20 mouse cellular contexts compared by ENCODE assay signal in the genomic region with DNA sequence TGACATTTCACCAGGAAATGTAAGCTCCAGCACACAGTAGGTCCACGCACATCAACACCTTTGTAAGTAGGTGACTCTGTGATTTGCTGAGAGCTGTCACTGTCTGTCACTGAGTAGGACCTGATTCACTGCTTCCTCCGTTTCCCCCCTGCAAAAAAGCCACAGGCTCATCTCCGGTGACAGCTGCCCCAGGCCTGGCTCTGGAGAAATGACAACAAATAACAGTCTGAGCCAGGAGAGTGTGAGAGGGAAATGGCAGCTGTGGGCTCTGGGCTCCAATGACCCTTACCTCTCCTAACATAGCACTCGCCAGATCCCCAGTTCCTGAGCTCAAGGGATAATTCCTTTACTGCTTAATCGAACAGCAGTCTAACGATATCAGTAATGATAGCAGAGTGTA.
A peak's percentile ranks its signal among the peaks of the same experiment; 100 is the strongest.
DNase-seq lines count a peak whose midpoint lies in the region; ATAC-seq and TF ChIP-seq lines count a peak whose summit lies in the region.
"Had no signal": no experiment of that assay in that cellular context is flagged by ENCODE, and none has a peak within 500 bp of the region (broad histone marks: within the 10 kb centered on the region; RNA-seq: fewer than 3 reads in every experiment).

No protein-coding gene starts in this region.

- H3K36me3 ChIP-seq in C2C12 (ENCODE audit: control insufficient read depth, insufficient read depth) (no peaks in the 10 kb centered on the region), MEL (ENCODE audit: control insufficient read depth in 1 of 2, insufficient read depth in 2 of 2, low read length in 2 of 2) (no peaks in the 10 kb centered on the region)
- H3K36me3 ChIP-seq in kidney, embryonic 14.5 days (ENCODE audit: control insufficient read depth, insufficient read depth, low read length), result no peaks in the 10 kb centered on the region
- H3K36me3 ChIP-seq: forebrain, embryonic 12.5 days; G1E; heart, embryonic 12.5 days; hindbrain, embryonic 15.5 days had no signal

- 64% methylated on average over 6 of the region's 6 CpGs for WGBS in kidney, embryonic 14.5 days

- no peaks in the 10 kb centered on the region for H3K27me3 ChIP-seq in C2C12 (ENCODE audit: control insufficient read depth, insufficient read depth, insufficient read length)
- H3K27me3 ChIP-seq in MEL (ENCODE audit: control insufficient read depth in 1 of 2, insufficient read depth in 2 of 2, low read length in 2 of 2), result no peaks in the 10 kb centered on the region
- no peaks in the 10 kb centered on the region for H3K27me3 ChIP-seq in kidney, embryonic 14.5 days (ENCODE audit: control insufficient read depth, insufficient read depth, low read length)
- H3K27me3 ChIP-seq: embryonic facial prominence, embryonic 12.5 days; forebrain, embryonic 12.5 days; heart, embryonic 12.5 days; hindbrain, embryonic 15.5 days had no signal

- TF ChIP-seq RAD21 in MEL (IDR thresholded peaks at IDR 0.05; ENCODE audit: low read depth, low read length), result no peak

- no peak for DNase-seq in layer of hippocampus, adult 2 months (ENCODE audit: low spot score in 2 of 2)
- no peak for DNase-seq in layer of hippocampus, adult 8-10 months (ENCODE audit: low spot score in 2 of 2)
- DNase-seq in 416B (ENCODE audit: low read depth) (peak; percentile 41), MEL (ENCODE audit: low read depth, low spot score) (no peak)
- DNase-seq in urinary bladder, adult 2 months (ENCODE audit: low spot score), result no peak
- DNase-seq: adrenal gland, postnatal 10 days; B cell, adult 2 months; cerebellum, adult 11-12 months; cerebellum, adult 9-10 months; embryo, embryonic 11 days; gastrocnemius, postnatal 25 days had no signal

- TF ChIP-seq CTCF in layer of hippocampus, adult 2 months (conservative IDR thresholded peaks at IDR 0.05), result no peak
- TF ChIP-seq CTCF in C2C12 (IDR thresholded peaks at IDR 0.05; ENCODE audit: control insufficient read depth, insufficient read depth, insufficient read length), result no peak
- no peak for TF ChIP-seq CTCF in MEL (IDR thresholded peaks at IDR 0.05 in 2 of 3, conservative IDR thresholded peaks at IDR 0.05 in 1 of 3; ENCODE audit: control insufficient read depth in 1 of 3, insufficient read depth in 1 of 3, low read depth in 2 of 3, low read length in 3 of 3, poor library complexity in 1 of 3, severe bottlenecking in 1 of 3)

- H3K79me3 ChIP-seq in C2C12 (ENCODE audit: low read depth), result no peaks in the 10 kb centered on the region

- TF ChIP-seq POLR2A in MEL (IDR thresholded peaks at IDR 0.05; ENCODE audit: control insufficient read depth in 1 of 2, insufficient read depth in 1 of 2, low read depth in 1 of 2, low read length in 2 of 2, poor library complexity in 1 of 2), result no peak

- no peak overlapping the region for H3K4me2 ChIP-seq in kidney, embryonic 14.5 days (replicated peaks; ENCODE audit: low read depth, low read length)
- H3K4me2 ChIP-seq: embryonic facial prominence, embryonic 12.5 days; forebrain, embryonic 12.5 days; heart, embryonic 12.5 days; hindbrain, embryonic 15.5 days had no signal

- H3K79me2 ChIP-seq in C2C12 (ENCODE audit: control insufficient read depth, insufficient read depth) (no peaks in the 10 kb centered on the region), MEL (ENCODE audit: control insufficient read depth, insufficient read depth, low read length, poor library complexity) (no peaks in the 10 kb centered on the region)

- H3K9me3 ChIP-seq in MEL (replicated peaks; ENCODE audit: insufficient read depth, low read length), result no peaks in the 10 kb centered on the region
- no peaks in the 10 kb centered on the region for H3K9me3 ChIP-seq in kidney, embryonic 14.5 days (ENCODE audit: control insufficient read depth, low read length)
- H3K9me3 ChIP-seq: embryonic facial prominence, embryonic 12.5 days; forebrain, embryonic 12.5 days; heart, embryonic 12.5 days; hindbrain, embryonic 15.5 days had no signal

- peak overlapping the region; percentile 43; the same call in 1 of the 2 replicates for H3K27ac ChIP-seq in layer of hippocampus, adult 2 months
- no peak overlapping the region for H3K27ac ChIP-seq in MEL (ENCODE audit: control insufficient read depth, low read depth, low read length)
- H3K27ac ChIP-seq in kidney, embryonic 14.5 days (ENCODE audit: low read depth, low read length), result no peak overlapping the region
- H3K27ac ChIP-seq: embryonic facial prominence, embryonic 12.5 days; forebrain, embryonic 12.5 days; hindbrain, embryonic 15.5 days had no signal

- no peak overlapping the region for H3K4me3 ChIP-seq in layer of hippocampus, adult 2 months
- H3K4me3 ChIP-seq in C2C12 (ENCODE audit: insufficient read depth, poor library complexity, severe bottlenecking), result no peak overlapping the region
- H3K4me3 ChIP-seq in MEL (ENCODE audit: control insufficient read depth in 1 of 2, insufficient read depth in 1 of 2, low read depth in 2 of 2, low read length in 2 of 2), result no peak overlapping the region
- H3K4me3 ChIP-seq in kidney, embryonic 14.5 days (ENCODE audit: low read length), result no peak overlapping the region
- H3K4me3 ChIP-seq: embryonic facial prominence, embryonic 12.5 days; forebrain, embryonic 12.5 days; heart, embryonic 12.5 days; hindbrain, embryonic 15.5 days had no signal

- no peak; the same call in 1 of the 2 replicates for ATAC-seq in kidney, embryonic 14.5 days (ENCODE audit: low FRiP score, low TSS enrichment)
- ATAC-seq: forebrain, embryonic 16.5 days; intestine, embryonic 16.5 days had no signal

- no peak for TF ChIP-seq EP300 in MEL (IDR thresholded peaks at IDR 0.05; ENCODE audit: low read depth in 1 of 2, low read length in 2 of 2)

- H3K9ac ChIP-seq in MEL (ENCODE audit: control insufficient read depth, low read depth, low read length, poor library complexity, severe bottlenecking), result no peak overlapping the region
- no peak overlapping the region for H3K9ac ChIP-seq in kidney, embryonic 14.5 days (ENCODE audit: low read depth, low read length)
- H3K9ac ChIP-seq: embryonic facial prominence, embryonic 12.5 days; forebrain, embryonic 12.5 days; heart, embryonic 12.5 days; hindbrain, embryonic 15.5 days had no signal

- no peaks in the 10 kb centered on the region for H3K4me1 ChIP-seq in MEL (ENCODE audit: control insufficient read depth in 1 of 2, insufficient read depth in 2 of 2, low read length in 2 of 2)
- H3K4me1 ChIP-seq in kidney, embryonic 14.5 days (ENCODE audit: control insufficient read depth, insufficient read depth, low read length), result no peaks in the 10 kb centered on the region
- H3K4me1 ChIP-seq: embryonic facial prominence, embryonic 12.5 days; hindbrain, embryonic 15.5 days had no signal

- H3ac ChIP-seq in C2C12 (ENCODE audit: control insufficient read depth, insufficient read length, low read depth), result no peak overlapping the region

TF ChIP-seq in C2C12, 6 proteins besides CTCF, POLR2A, EP300 and RAD21:
- TF ChIP-seq CEBPB (IDR thresholded peaks at IDR 0.05; ENCODE audit: low read depth) (no peak), MYOD1 (IDR thresholded peaks at IDR 0.05; ENCODE audit: control insufficient read depth, insufficient read length, low read depth) (peak; percentile 16)
TF ChIP-seq in C2C12: peak in this region for 1.

TF ChIP-seq in MEL, 35 proteins besides CTCF, POLR2A, EP300 and RAD21:
- TF ChIP-seq ZKSCAN1 (IDR thresholded peaks at IDR 0.05; ENCODE audit: low read depth, low read length), result peak; percentile 78
- no peak for TF ChIP-seq CHD2 (IDR thresholded peaks at IDR 0.05; ENCODE audit: low read length)
- no peak for TF ChIP-seq MXI1 (IDR thresholded peaks at IDR 0.05; ENCODE audit: low read depth, low read length)
- TF ChIP-seq MYC (IDR thresholded peaks at IDR 0.05; ENCODE audit: low read depth, low read length), result no peak
- TF ChIP-seq POLR2AphosphoS2 (IDR thresholded peaks at IDR 0.05; ENCODE audit: low read length), result no peak
